Mouse (Mus musculus) midbrain, postnatal 0 days (tissue): ENCODE data around the gene Gabbr2. TPM values are rescaled to one million over a fixed set of nuclear protein-coding genes. Genes with fewer than 3 reads are reported as not detected.
A peak's percentile ranks its signal among the peaks of the same experiment; 100 is the strongest.

ENCODE experiments used
- ATAC-seq: fragments of 200-750 bp; cut with Nextera tagmentation; 2 replicates; pipeline ENCODE4 v1.8.0; 2017; ENCODE audit warnings: moderate number of reproducible peaks, mild to moderate bottlenecking, moderate TSS enrichment, moderate library complexity; ENCODE audit not compliant: low FRiP score
- DNase-seq: peaks from one replicate; pipeline ENCODE4 v3.0.0-alpha.2; 2015; ENCODE audit warnings: low spot score
- H3K27ac ChIP-seq: fragments of 300-500 bp; sonication (generic); 2 replicates; pipeline ENCODE4 v1.5.1; 2014; ENCODE audit warnings: low read depth, mild to moderate bottlenecking, low read length, mixed read lengths
- H3K27me3 ChIP-seq: fragments of 300-500 bp; sonication (generic); 2 replicates; pipeline ENCODE4 v1.6.1; 2014; ENCODE audit warnings: low read length, control low read depth, mixed read lengths; ENCODE audit not compliant: insufficient read depth
- H3K36me3 ChIP-seq: fragments of 300-500 bp; sonication (generic); 2 replicates; pipeline ENCODE4 v1.6.1; 2014; ENCODE audit warnings: low read length, control low read depth, mixed read lengths; ENCODE audit not compliant: insufficient read depth
- H3K4me1 ChIP-seq: fragments of 300-500 bp; sonication (generic); 2 replicates; pipeline ENCODE4 v1.6.1; 2014; ENCODE audit warnings: mild to moderate bottlenecking, control low read depth, antibody characterized with exemption, low read length, mixed read lengths; ENCODE audit not compliant: insufficient read depth
- H3K4me2 ChIP-seq: fragments of 300-500 bp; sonication (generic); 2 replicates; pipeline ENCODE4 v1.6.1; 2014; ENCODE audit warnings: low read depth, mild to moderate bottlenecking, low read length, mixed read lengths; ENCODE audit not compliant: poor library complexity, severe bottlenecking
- H3K4me3 ChIP-seq: fragments of 300-500 bp; sonication (generic); 2 replicates; pipeline ENCODE4 v1.5.1; 2014; ENCODE audit warnings: low read depth, mild to moderate bottlenecking, low read length, moderate library complexity
- H3K9ac ChIP-seq: fragments of 300-500 bp; sonication (generic); replicated peaks from 2 replicates; pipeline ENCODE4 v1.6.1; 2014; ENCODE audit warnings: mild to moderate bottlenecking, low read length, moderate library complexity, mixed read lengths; ENCODE audit not compliant: poor library complexity, severe bottlenecking
- H3K9me3 ChIP-seq: fragments of 300-500 bp; sonication (generic); 2 replicates; pipeline ENCODE4 v1.6.1; 2016; ENCODE audit warnings: low read length, control low read depth
- CTCF ChIP-seq: IDR thresholded peaks from 2 replicates; pipeline ENCODE4 v1.5.1; 2016; ENCODE audit warnings: antibody characterized with exemption, mild to moderate bottlenecking
- WGBS: fragments of 180-500 bp; shearing (Covaris S2); extraction: QIAGEN DNeasy Blood & Tissue Kit; methylation state at CpG from one replicate; pipeline ENCODE4 v1.1.7; 2014; 5-methylcytosine and 5-hydroxymethylcytosine counted together
- polyA plus RNA-seq: library from polyadenylated mRNA; unstranded; fragments of >200 nt; fragmentation: Nextera tagmentation; extraction: Ambion mirVana; gene quantifications from 2 replicates; pipeline ENCODE4 v1.2.1, GENCODE M21; 2015
- total RNA-seq: library from RNA; depleted of rRNA; stranded (reverse); fragments of >200 nt; gene quantifications from 2 replicates; pipeline ENCODE4 v1.2.3, GENCODE M21; 2014

Gene Gabbr2
- total and polyA plus RNA-seq, 2 experiments from 2014 or later = 20.5 to 123 TPM

DNA sequence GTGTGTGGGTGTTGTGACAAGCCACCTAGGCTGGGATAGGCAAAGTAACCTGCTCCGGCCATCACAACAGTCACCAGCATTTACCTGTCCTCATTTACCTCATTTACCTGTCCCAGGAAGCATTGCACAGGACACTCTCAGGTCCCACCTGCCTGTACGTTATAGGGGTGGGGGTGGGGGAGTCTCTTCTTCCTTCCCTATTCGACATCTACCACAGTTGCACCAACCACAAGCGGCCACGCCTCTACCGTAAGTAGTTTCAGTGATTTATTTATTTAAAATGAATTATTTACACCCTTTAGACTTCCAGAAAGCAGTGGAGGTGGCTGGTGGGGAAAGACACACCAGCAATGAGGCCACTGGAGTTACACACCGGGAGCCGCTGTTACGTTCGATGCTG lies 123.9 kb downstream of the Gabbr2 start:
- ATAC-seq = no peak
- H3K27me3 ChIP-seq = no peaks in the 10 kb centered on the region
- no peak overlapping the region for H3K9ac ChIP-seq
- no peaks in the 10 kb centered on the region for H3K9me3 ChIP-seq
- no peak for DNase-seq
- no peak for TF ChIP-seq CTCF
- no peak overlapping the region for H3K4me2 ChIP-seq
- no peak overlapping the region for H3K27ac ChIP-seq
- no peak overlapping the region for H3K4me3 ChIP-seq
- 87% methylated on average over 10 of the region's 10 CpGs for WGBS
- no peaks in the 10 kb centered on the region for H3K36me3 ChIP-seq
- peaks cover 9% of the 10 kb centered on the region; the same call in 1 of the 2 replicates for H3K4me1 ChIP-seq

GRCm38 (mm10) chr4:46866070-46866469 lies 125.6 kb downstream of the Gabbr2 start:
- H3K36me3 ChIP-seq = no peaks in the 10 kb centered on the region
- H3K4me1 ChIP-seq = peaks cover 9% of the 10 kb centered on the region; the same call in 1 of the 2 replicates
- DNase-seq = no peak
- TF ChIP-seq CTCF = no peak
- H3K4me2 ChIP-seq = no peak overlapping the region
- H3K27me3 ChIP-seq = no peaks in the 10 kb centered on the region
- H3K27ac ChIP-seq = peak overlapping the region; percentile 59
- ATAC-seq = no peak
- no peak overlapping the region for H3K9ac ChIP-seq
- H3K4me3 ChIP-seq = no peak overlapping the region
- WGBS = 72% methylated on average over 2 of the region's 2 CpGs
- H3K9me3 ChIP-seq = no peaks in the 10 kb centered on the region

- Histone ChIP-seq H3K9ac (no peak overlapping the region), H3K27ac (no peak overlapping the region), H3K4me3 (no peak overlapping the region), H3K4me1 (no peaks in the 10 kb centered on the region; the same call in 1 of the 2 replicates), H3K4me2 (no peak overlapping the region), H3K9me3 (no peaks in the 10 kb centered on the region), H3K36me3 (no peaks in the 10 kb centered on the region), H3K27me3 (no peaks in the 10 kb centered on the region)
- TF ChIP-seq CTCF = no peak
- WGBS = 66% methylated on average over 12 of the region's 12 CpGs
- ATAC-seq = no peak
- DNase-seq = peak; percentile 47
Observed at GRCm38 (mm10) chr4:46863721-46864120, 128.0 kb downstream of the Gabbr2 start.

GRCm38 (mm10) chr4:46862677-46863076 lies 129.0 kb downstream of the Gabbr2 start:
- no peak overlapping the region for H3K4me3 ChIP-seq
- no peaks in the 10 kb centered on the region for H3K27me3 ChIP-seq
- H3K4me2 ChIP-seq = no peak overlapping the region
- TF ChIP-seq CTCF = no peak
- no peaks in the 10 kb centered on the region for H3K9me3 ChIP-seq
- DNase-seq (no peak), ATAC-seq (no peak)
- 74% methylated on average over 4 of the region's 4 CpGs for WGBS
- no peaks in the 10 kb centered on the region for H3K36me3 ChIP-seq
- H3K4me1 ChIP-seq = no peaks in the 10 kb centered on the region; the same call in 1 of the 2 replicates
- H3K9ac ChIP-seq = no peak overlapping the region
- no peak overlapping the region for H3K27ac ChIP-seq

- no peaks in the 10 kb centered on the region; the same call in 1 of the 2 replicates for H3K4me1 ChIP-seq
- 90% methylated on average over 6 of the region's 6 CpGs for WGBS
- H3K4me2 ChIP-seq = no peak overlapping the region
- no peak overlapping the region for H3K9ac ChIP-seq
- no peaks in the 10 kb centered on the region for H3K27me3 ChIP-seq
- no peak overlapping the region for H3K4me3 ChIP-seq
- no peak for ATAC-seq
- no peak overlapping the region for H3K27ac ChIP-seq
- H3K9me3 ChIP-seq = no peaks in the 10 kb centered on the region
- no peak for DNase-seq
- no peaks in the 10 kb centered on the region for H3K36me3 ChIP-seq
- no peak for TF ChIP-seq CTCF
Observed at GRCm38 (mm10) chr4:46860586-46860985, 131.1 kb downstream of the Gabbr2 start.

GRCm38 (mm10) chr4:46858899-46859298 lies 132.8 kb downstream of the Gabbr2 start:
- Histone ChIP-seq H3K4me3 (no peak overlapping the region), H3K27ac (no peak overlapping the region), H3K9me3 (no peaks in the 10 kb centered on the region), H3K4me2 (no peak overlapping the region), H3K9ac (no peak overlapping the region), H3K4me1 (peaks cover 2% of the 10 kb centered on the region; the same call in 1 of the 2 replicates), H3K36me3 (no peaks in the 10 kb centered on the region), H3K27me3 (no peaks in the 10 kb centered on the region)
- peak; percentile 69 for ATAC-seq
- WGBS = 12% methylated on average over 13 of the region's 13 CpGs
- peak; percentile 60 for TF ChIP-seq CTCF
- peak; percentile 86 for DNase-seq
